Mouse (Mus musculus) embryonic fibroblast, embryonic 13.5 days (primary cell): ENCODE data around the gene Lmtk3. TPM values are rescaled to one million over a fixed set of nuclear protein-coding genes. Genes with fewer than 3 reads are reported as not detected.

Experiments used
- H3K27ac ChIP-seq: 2 replicates; pipeline ENCODE4 v1.5.1; 2012; ENCODE audit warnings: low read length, control low read depth, inconsistent platforms; ENCODE audit not compliant: insufficient read depth
- H3K4me1 ChIP-seq: 2 replicates; pipeline ENCODE4 v1.6.1; 2011; ENCODE audit warnings: low read length; ENCODE audit not compliant: control insufficient read depth, insufficient read depth
- H3K4me3 ChIP-seq: 2 replicates; pipeline ENCODE4 v1.5.1; 2011; ENCODE audit warnings: mild to moderate bottlenecking, control low read depth, low read length; ENCODE audit not compliant: insufficient read depth
- CTCF ChIP-seq: IDR thresholded peaks from 2 replicates; pipeline ENCODE4 v1.5.1; 2011; ENCODE audit warnings: mild to moderate bottlenecking, control low read depth, low read length, moderate library complexity, borderline replicate concordance; ENCODE audit not compliant: insufficient read depth
- POLR2A ChIP-seq: IDR thresholded peaks from 2 replicates; pipeline ENCODE4 v1.6.1; 2011; ENCODE audit warnings: low read depth, mild to moderate bottlenecking, control low read depth, low read length, moderate library complexity
- polyA plus RNA-seq: library from polyadenylated mRNA; stranded (reverse); fragments of >200 nt; gene quantifications from 2 replicates; pipeline ENCODE4 v1.2.4, GENCODE M21; 2011; ENCODE audit warnings: low read depth; ENCODE audit not compliant: missing spikeins, insufficient read length

The Lmtk3 gene
- polyA plus RNA-seq, 1 experiment, result 5.5 TPM

DNA sequence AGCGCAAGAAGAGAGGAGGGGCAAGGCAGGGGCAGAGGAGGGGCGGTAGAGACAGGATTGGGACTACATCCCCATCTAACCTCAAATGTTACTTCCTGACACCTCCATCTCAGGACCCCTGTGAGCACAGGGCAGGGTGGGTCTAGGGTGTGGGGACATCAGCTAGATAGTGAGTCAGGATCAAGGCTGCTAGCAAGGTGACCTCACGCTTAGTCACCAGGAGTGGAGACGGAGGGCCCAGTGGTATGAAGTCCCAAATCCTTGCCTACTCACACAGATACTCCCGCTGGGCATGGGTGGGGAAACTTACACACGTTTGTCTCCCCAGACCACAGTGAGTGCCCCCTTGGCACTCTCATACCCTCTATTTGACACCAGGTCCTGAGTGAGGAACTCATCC, 19.0 kb downstream of the Lmtk3 start:
- H3K27ac ChIP-seq, result peak overlapping the region; percentile 75

DNA sequence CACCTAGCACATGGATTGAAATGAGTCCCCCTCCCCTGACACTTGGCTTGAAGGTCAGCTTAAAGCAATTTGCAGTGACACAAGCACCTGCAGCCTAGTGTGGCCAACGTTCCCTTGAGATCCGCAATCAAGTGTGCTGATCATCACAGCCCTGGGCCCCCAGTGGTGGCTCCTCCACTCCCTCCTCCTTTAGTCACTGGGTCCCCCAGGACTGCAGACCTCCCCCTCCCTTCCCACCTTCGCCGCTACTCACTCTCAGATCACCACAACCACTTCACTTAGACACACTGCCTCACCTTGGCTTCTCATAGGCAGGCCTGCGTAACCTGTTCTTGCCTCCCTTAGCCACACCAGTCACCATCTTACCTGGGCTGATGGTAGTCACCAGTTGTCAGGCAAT, 22.4 kb downstream of the Lmtk3 start:
- TF ChIP-seq CTCF, result no peak
- no peak; the same call in 1 of the 2 replicates for TF ChIP-seq POLR2A
- Histone ChIP-seq H3K27ac (no peak overlapping the region), H3K4me3 (no peak overlapping the region), H3K4me1 (peaks cover 13% of the 10 kb centered on the region)

More for the DNA sequence above, 19.0 kb downstream of the Lmtk3 start:
- H3K4me3 ChIP-seq, result no peak overlapping the region
- TF ChIP-seq CTCF (no peak), POLR2A (no peak)
- peaks cover 13% of the 10 kb centered on the region for H3K4me1 ChIP-seq

DNA sequence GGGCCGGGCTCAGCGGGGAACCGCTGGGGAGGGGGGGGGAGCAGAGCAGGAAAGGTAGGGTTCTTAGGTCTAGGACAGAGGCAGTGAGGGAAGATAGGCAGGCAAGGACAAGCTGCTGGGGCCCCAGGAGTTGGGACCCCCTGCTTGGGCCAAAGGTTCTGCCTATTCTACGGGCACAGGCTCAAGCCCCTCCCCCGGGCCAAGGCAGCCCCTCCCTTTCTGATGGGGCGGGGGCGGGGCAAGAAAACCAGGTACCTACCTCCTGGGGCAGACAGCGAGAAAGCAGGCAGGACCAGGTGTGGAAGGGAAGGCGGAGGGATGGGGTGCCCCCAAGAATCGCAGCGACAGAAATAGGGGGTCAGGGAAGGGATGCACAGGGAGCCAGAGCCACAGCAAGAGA, 24.9 kb downstream of the Lmtk3 start:
- H3K4me1 ChIP-seq, result peaks cover 6% of the 10 kb centered on the region; the same call in 1 of the 2 replicates
- H3K4me3 ChIP-seq, result no peak overlapping the region
- no peak overlapping the region for H3K27ac ChIP-seq
- no peak for TF ChIP-seq POLR2A
- no peak for TF ChIP-seq CTCF

DNA sequence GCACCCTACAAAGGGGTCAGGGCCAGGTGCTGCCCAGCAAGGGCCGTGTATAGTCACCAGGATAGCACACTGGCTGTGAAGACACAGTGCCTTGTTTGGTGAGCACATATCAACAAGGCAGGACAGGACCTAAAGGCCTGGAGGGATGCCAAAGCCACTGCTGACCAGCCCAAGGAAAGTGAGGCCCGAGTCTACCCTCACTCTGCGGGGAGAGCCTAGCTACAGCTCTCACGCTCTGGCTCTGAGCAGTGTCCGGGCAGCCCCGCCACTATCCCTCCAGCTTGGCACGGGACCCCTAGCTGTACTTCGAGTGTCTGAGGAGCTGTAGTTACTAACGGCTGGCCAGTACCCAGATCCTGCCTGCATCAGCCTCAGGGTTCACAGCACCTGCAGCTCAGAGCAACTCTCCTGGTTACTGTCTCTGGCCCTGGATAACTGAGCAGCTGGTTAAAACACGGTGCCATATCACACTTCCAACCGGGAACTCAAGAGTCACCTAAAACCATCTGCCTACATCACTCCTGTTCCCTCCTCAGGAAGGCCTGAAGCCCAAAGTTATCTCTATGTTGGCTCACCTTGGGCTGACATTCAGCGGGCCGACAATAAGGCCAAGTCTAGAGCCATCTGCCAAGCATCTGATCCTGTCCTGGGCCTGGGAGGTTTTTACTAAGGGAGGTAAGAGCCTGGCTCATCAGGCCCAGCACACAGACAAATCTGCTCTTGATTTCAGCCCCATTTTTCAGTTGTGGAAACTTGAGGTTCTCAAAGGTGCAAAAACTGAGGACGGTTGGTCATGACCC, 25.9 kb downstream of the Lmtk3 start:
- no peak overlapping the region for H3K27ac ChIP-seq
- no peak for TF ChIP-seq CTCF
- TF ChIP-seq POLR2A, result no peak
- H3K4me1 ChIP-seq, result peaks cover 6% of the 10 kb centered on the region; the same call in 1 of the 2 replicates
- H3K4me3 ChIP-seq, result no peak overlapping the region

DNA sequence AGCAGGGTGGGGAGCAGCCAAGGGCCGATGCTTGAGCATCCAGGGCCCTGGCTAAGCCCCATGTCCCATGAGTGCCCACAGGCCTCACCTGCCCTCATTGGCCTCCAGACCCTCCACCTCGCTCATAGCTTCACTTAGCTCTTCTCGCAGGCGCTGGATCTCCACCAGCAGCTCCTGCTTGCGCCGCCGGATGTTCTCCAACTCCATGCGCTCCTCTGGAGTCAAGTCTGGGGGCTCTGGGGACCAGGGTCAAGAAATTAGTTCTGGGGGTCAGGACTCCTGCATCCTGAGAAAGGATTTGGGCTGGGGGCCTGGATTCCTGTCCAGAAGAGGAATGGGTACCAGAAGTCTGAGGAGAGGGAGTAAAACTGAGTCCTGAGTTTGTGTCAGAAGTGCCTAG, 29.4 kb downstream of the Lmtk3 start:
- H3K4me1 ChIP-seq, result peaks cover 6% of the 10 kb centered on the region; the same call in 1 of the 2 replicates
- no peak for TF ChIP-seq CTCF
- no peak for TF ChIP-seq POLR2A
- H3K27ac ChIP-seq, result no peak overlapping the region
- peak overlapping the region; percentile 98 for H3K4me3 ChIP-seq

DNA sequence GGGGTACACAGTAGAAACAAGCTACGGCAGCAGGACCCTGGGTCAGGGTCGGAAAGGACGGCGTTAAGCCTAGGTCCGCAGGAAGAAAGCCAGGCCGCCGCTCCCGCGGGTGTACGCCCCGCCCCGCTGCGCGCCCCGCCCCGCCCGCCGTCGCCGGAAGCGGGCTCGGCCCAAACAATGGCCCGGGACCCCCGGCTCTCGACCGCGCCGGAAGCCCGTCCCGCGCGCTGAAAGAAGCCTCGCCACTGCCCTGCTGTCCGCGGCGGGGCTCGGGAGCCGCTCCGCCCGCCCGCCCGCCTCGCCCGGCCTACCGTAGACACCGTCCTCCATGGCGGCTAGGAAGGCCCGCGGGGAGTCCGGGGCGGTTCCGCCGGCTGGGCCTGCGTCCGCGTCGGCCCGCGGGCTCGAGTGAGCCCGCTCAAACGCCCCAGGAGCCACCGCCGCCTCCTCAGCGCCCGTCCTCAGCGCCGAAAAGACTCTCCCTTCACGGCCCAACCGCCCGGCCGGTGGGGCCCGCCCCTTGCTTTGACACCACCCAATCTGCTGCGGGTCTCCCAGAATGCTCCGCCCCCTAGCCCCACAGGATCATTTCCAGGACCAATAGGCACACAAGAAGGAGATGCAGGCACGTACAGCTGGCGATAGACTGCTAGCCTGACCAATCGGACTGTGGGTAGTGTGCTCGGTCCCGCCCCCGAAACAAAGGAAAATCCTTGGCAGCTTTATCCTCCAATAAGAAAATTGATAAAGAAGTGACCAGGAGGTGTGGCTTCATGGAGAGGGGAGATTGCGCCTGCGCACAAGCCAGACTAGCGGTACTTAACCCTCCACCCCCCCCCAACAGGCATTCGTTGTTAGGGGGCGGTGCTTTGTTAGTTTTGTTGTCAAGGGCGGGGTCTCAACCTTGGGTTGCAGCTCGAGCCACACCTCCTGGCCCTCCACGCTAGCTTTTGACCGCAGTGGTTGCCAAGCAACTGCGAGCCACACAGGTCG, 30.5 kb downstream of the Lmtk3 start, which contains the start of gene Cyth2:
TSS of gene Cyth2 (minus strand) at position 795 of the 993 bp plus-strand sequence.
- Histone ChIP-seq H3K4me1 (peaks cover 6% of the 10 kb centered on the region; the same call in 1 of the 2 replicates), H3K27ac (peak within 1 kb of the TSS; percentile 92), H3K4me3 (peak within 1 kb of the TSS; percentile 98)
- TF ChIP-seq CTCF (no peak), POLR2A (peak; percentile 80)

DNA sequence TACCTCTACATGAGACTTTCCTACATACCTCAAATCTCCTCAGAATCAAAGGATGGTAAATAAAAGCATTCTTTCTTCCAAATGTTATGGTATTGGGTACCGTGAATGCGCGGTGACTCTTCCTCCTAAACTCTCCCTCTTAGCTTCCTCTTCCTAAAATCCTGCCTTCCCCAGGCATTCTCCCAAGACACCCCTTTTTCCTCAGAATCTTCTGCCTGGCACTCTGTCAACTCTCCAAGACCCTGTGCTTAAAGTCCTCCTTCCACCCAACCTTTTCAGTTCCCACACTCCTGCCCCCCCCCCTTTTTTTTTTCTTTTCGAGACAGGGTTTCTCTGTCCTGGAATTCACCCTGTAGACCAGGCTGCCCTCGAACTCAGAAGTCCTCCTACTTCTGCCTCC, 31.3 kb downstream of the Lmtk3 start:
- TF ChIP-seq POLR2A (no peak), CTCF (no peak)
- H3K4me3 ChIP-seq, result no peak overlapping the region
- no peak overlapping the region for H3K27ac ChIP-seq
- peaks cover 6% of the 10 kb centered on the region; the same call in 1 of the 2 replicates for H3K4me1 ChIP-seq

DNA sequence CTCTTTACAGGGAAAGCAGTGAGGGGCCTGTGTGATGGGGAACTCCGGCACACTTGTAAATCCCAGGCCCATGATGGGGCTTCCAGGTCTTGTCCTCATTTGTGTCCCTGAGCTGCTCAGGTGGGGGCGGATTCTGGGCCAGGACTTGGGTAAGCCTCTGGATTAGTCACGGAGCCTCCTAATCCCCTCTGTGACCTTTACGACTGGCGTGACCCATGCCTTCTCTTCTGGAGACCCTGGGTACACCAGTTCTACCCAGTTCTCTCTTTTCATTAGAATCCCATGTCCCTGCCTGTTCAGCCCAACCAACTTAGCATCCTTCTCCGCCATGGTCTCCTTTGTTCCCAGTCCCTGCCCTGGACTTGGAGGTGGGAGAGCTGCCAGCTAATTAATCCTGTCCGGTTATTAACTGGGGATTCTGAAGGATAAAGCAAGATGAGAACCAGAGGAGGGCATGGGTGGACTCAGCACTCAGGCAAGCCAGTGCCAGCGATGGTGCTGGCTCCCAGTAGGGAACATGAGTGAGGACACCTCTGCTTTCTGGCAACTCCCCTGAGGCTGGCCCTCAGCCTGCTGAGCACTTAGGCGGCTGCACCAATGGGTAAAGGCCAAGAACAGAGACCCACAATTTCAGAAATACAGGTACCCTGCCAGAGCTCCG, 31.9 kb downstream of the Lmtk3 start:
- Histone ChIP-seq H3K4me3 (no peak overlapping the region), H3K27ac (no peak overlapping the region), H3K4me1 (peaks cover 6% of the 10 kb centered on the region; the same call in 1 of the 2 replicates)
- TF ChIP-seq CTCF, result no peak
- TF ChIP-seq POLR2A, result no peak

DNA sequence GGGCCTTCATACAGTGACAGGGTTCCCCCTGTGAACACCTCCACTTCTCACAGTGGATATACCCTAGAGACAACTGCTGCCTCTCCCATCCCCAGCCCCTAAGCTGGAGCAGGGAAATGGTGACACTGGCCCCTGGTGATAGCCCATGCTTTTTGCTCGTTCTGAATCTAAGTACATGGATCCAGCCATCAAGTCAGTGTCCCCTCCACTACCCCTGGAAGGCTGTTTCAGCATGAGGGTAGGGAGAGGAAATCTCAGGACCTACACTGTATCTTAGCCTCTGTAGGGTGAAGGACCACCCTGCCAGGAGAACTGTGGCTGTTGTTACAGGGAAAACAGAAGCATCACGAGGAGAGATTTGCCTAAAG, 32.4 kb downstream of the Lmtk3 start:
- Histone ChIP-seq H3K4me1 (peaks cover 6% of the 10 kb centered on the region; the same call in 1 of the 2 replicates), H3K27ac (no peak overlapping the region), H3K4me3 (no peak overlapping the region)
- no peak for TF ChIP-seq CTCF
- no peak for TF ChIP-seq POLR2A
